Mouse (Mus musculus): ENCODE data around the gene 1700025F22Rik. TPM values are rescaled to one million over a fixed set of nuclear protein-coding genes. Genes with fewer than 3 reads are reported as not detected.

The 1700025F22Rik gene
- polyA plus RNA-seq (2012; rRNA removed) = not detected in 2 replicates

GRCm38 (mm10) chr19:11165172-11165571 lies at the start of gene 1700025F22Rik:
TSS of gene 1700025F22Rik (minus strand) at chr19:11165320.

GRCm38 (mm10) chr19:11196546-11196945 lies 31.4 kb upstream of the 1700025F22Rik start, which contains the start of gene Ms4a13:
TSS of gene Ms4a13 (minus strand) at chr19:11196737.

GRCm38 (mm10) chr19:11130776-11131175 lies 34.3 kb downstream of the 1700025F22Rik start, which contains the start of gene 1700017D01Rik:
TSS of gene 1700017D01Rik (minus strand) at chr19:11130876.

Other genes starting within 250 kb of the 1700025F22Rik start
- gene Zp1, start 244.7 kb downstream of the 1700025F22Rik start, polyA plus RNA-seq (2012; rRNA removed) = 0.47 and 0.65 TPM in 2 replicates
- 0.28 and 0.31 TPM in 2 replicates for gene Ptgdr2, start 228.2 kb downstream of the 1700025F22Rik start, polyA plus RNA-seq (2012; rRNA removed)
- 4.7 and 5.0 TPM in 2 replicates for gene Ccdc86, start 216.1 kb downstream of the 1700025F22Rik start, polyA plus RNA-seq (2012; rRNA removed)
- gene Ms4a10, start 190.7 kb downstream of the 1700025F22Rik start, polyA plus RNA-seq (2012; rRNA removed) = not detected in 2 replicates
- 0.95 and 2.3 TPM in 2 replicates for gene Ms4a15, start 172.1 kb downstream of the 1700025F22Rik start, polyA plus RNA-seq (2012; rRNA removed)
- gene Ms4a18, start 147.3 kb downstream of the 1700025F22Rik start, polyA plus RNA-seq (2012; rRNA removed) = not detected in 2 replicates
- 0.06 and 0.07 TPM in 2 replicates for gene Ms4a8a, start 84.2 kb downstream of the 1700025F22Rik start, polyA plus RNA-seq (2012; rRNA removed)
- not detected in 2 replicates for gene 1700017D01Rik, start 34.4 kb downstream of the 1700025F22Rik start, polyA plus RNA-seq (2012; rRNA removed)
- gene Ms4a13, start 31.4 kb upstream of the 1700025F22Rik start, polyA plus RNA-seq (2012; rRNA removed) = not detected in 2 replicates
- not detected in 2 replicates for gene Ms4a12, start 67.1 kb upstream of the 1700025F22Rik start, polyA plus RNA-seq (2012; rRNA removed)
- 0.03 and 0.04 TPM in 2 replicates for gene Ms4a1, start 100.9 kb upstream of the 1700025F22Rik start, polyA plus RNA-seq (2012; rRNA removed)
- not detected in 2 replicates for gene Ms4a5, start 118.6 kb upstream of the 1700025F22Rik start, polyA plus RNA-seq (2012; rRNA removed)
- 0.12 and 0.13 TPM in 2 replicates for gene Ms4a14, start 149.1 kb upstream of the 1700025F22Rik start, polyA plus RNA-seq (2012; rRNA removed)
- gene Ms4a7, start 170.8 kb upstream of the 1700025F22Rik start, polyA plus RNA-seq (2012; rRNA removed) = 1.4 and 1.5 TPM in 2 replicates
- 0.16 and 0.26 TPM in 2 replicates for gene Ms4a4a, start 210.2 kb upstream of the 1700025F22Rik start, polyA plus RNA-seq (2012; rRNA removed)
- 0.03 TPM in 1 of 2 replicates, not detected in the other for gene Ms4a4c, start 239.4 kb upstream of the 1700025F22Rik start, polyA plus RNA-seq (2012; rRNA removed)

All from central nervous system, embryonic 18 days (tissue).